Comparison of ENCODE assay signal across 8 mouse cellular contexts in the genomic region with DNA sequence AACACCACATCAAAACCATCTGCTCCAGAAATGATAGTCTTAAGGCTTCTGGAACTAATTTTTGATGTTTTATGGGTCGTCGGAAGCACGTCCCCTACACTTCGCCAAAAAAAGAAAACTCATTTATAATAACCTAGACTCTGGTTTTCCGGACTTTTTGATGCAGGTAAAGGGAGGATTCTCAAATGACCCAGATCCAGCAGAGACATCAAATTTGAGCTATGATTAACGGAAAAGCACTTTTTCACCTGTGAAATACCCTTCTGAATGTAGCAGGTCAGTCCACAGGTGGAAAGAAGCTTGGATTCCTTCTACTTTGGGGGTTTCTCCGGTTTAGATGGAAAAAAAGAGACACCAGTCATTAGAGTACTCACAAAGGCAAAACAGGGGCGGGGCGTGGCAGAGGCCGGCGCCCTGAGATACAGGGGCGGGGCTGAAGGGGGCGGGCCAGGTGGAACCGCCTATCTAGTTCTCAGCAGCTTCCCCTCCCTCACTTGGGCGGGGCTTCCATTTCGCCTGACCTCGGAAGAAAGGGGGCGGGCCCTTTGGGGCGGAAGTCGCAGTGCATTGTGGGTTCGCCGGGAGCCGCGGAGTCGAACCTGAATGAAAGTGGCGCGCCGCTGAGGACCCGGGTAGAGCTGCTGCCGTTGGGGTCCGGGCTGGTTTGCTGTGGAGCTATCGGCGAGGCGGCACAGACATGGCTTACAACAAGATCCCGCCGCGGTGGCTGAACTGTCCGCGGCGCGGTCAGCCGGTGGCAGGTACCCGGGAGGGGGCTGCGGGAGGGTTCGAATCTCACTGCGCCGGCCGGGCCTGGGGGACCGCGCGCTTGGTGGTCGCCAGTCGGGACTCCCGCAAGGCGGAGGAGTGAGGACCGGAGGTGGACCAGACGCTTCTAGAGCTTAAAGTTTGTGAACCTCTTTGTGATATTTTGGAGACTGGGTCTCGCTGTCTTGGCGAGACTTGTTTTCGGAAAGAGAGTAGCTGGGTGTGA. TPM values are rescaled to one million over a fixed set of nuclear protein-coding genes. Genes with fewer than 3 reads are reported as not detected.
A peak's percentile ranks its signal among the peaks of the same experiment; 100 is the strongest.
DNase-seq lines count a peak whose midpoint lies in the region; ATAC-seq lines count a peak whose summit lies in the region.

A gene (plus strand): TSS at position 548 of the 994 bp plus-strand sequence.

- H3K9ac ChIP-seq in hindbrain, embryonic 16.5 days (ENCODE audit: low read depth, low read length) = peak within 1 kb of the TSS; percentile 79

- H3K27ac ChIP-seq in hindbrain, embryonic 16.5 days (ENCODE audit: low read depth, low read length) = peak within 1 kb of the TSS; percentile 57
- H3K27ac ChIP-seq in macrophage = peak within 1 kb of the TSS; percentile 44

- H3K4me3 ChIP-seq in hindbrain, embryonic 16.5 days (ENCODE audit: low read length) = peak within 1 kb of the TSS; percentile 75
- peak within 1 kb of the TSS; percentile 83 for H3K4me3 ChIP-seq in macrophage (ENCODE audit: inconsistent target)

- H3K36me3 ChIP-seq in hindbrain, embryonic 16.5 days (ENCODE audit: control insufficient read depth, insufficient read depth, low read length) = no peaks in the 10 kb centered on the region
- no peaks in the 10 kb centered on the region for H3K36me3 ChIP-seq in macrophage (ENCODE audit: inconsistent target)

- peak; percentile 95 for ATAC-seq in hindbrain, embryonic 16.5 days

- peaks cover 46% of the 10 kb centered on the region for H3K79me2 ChIP-seq in macrophage (ENCODE audit: inconsistent target)

- no peaks in the 10 kb centered on the region for H3K9me3 ChIP-seq in hindbrain, embryonic 16.5 days (ENCODE audit: control insufficient read depth, low read length)

- H3K4me2 ChIP-seq in hindbrain, embryonic 16.5 days (ENCODE audit: low read length) = peak within 1 kb of the TSS; percentile 80

- peaks cover 13% of the 10 kb centered on the region for H3K4me1 ChIP-seq in hindbrain, embryonic 16.5 days (ENCODE audit: control insufficient read depth, insufficient read depth, low read depth, low read length)

- H3K27me3 ChIP-seq in hindbrain, embryonic 16.5 days (replicated peaks; ENCODE audit: control insufficient read depth, insufficient read depth, low read length) = no peaks in the 10 kb centered on the region

- 3% methylated on average over 53 of the region's 60 CpGs for WGBS in hindbrain, embryonic 16.5 days
- WGBS in macrophage (ENCODE audit: missing documents) = 3% methylated on average over 60 of the region's 60 CpGs

- DNase-seq in WW6 (ENCODE audit: low read depth, low spot score) = peak; percentile 94
- DNase-seq in cerebellum, postnatal 4 days (ENCODE audit: low spot score in 2 of 2) = peak; percentile 84 to 94
- peak; percentile 97 for DNase-seq in gastrocnemius, adult 18-20 months (ENCODE audit: low spot score)
- peak; percentile 95 for DNase-seq in left cerebral cortex, adult 18-20 months (ENCODE audit: low spot score in 2 of 2)
- peak; percentile 97 for DNase-seq in right cerebral cortex, adult 18-20 months
- DNase-seq in urinary bladder, postnatal 10 days (ENCODE audit: low spot score) = peak; percentile 79

RNA-seq across cellular contexts. Expression of the gene that starts here (rescaled TPM):
- total RNA-seq in gastrocnemius, adult 18-20 months (2021) = 1 to 10 TPM; 7.0 to 7.7 TPM
- polyA plus RNA-seq in hindbrain, embryonic 16.5 days (2015; fragmentation: Nextera tagmentation; extraction: Ambion mirVana) = 19.2 and 20.2 TPM in 2 replicates
- 10 to 100 TPM; 23.2 to 26.2 TPM for total RNA-seq in left cerebral cortex, adult 18-20 months (2021)
- 100 to 1,000 TPM; 109 to 213 (median 147) TPM for total RNA-seq in macrophage (2018; cell fraction: chromatin; rRNA removed)
- total RNA-seq in macrophage (2018; cell fraction: cytosol; rRNA removed) = 10 to 100 TPM; 14.4 to 23.6 (median 18.9) TPM
- 100 to 1,000 TPM in 6 of 26 experiments, 10 to 100 TPM in 20; 38.5 to 183 (median 73.3) TPM for total RNA-seq in macrophage (2018; cell fraction: nucleus; rRNA removed)
- 16.2 to 28.7 TPM (median 25.3 TPM) in 3 replicates for polyA plus RNA-seq in macrophage (2018)

Comparison
In these comparisons a context has a peak if more than half of its experiments do, and no peak if none do; other contexts are left out.
1. Peak in every context shown above with its lines: DNase-seq, ATAC-seq, H3K4me3 ChIP-seq and H3K27ac ChIP-seq.